Mouse (Mus musculus) ovary, postnatal 10 days (tissue): ENCODE data around the gene Nsun5.
"Not testable (repeated sequence)": the region's sequence is repeated elsewhere in the genome, so short reads cannot be mapped to it uniquely, and the experiment has no call there.

Experiments
- DNase-seq: peaks from one replicate; pipeline ENCODE4 v3.0.0; 2022; ENCODE audit warnings: low spot score

Nsun5 gene

GRCm38 (mm10) chr5:135369787-135370654 is at the start of gene Nsun5:
Gene Nsun5 (plus strand): TSS chr5:135369953.
- DNase-seq, result peak; percentile 86

GRCm38 (mm10) chr5:135322197-135322596 is 47.6 kb upstream of the Nsun5 start:
- no peak for DNase-seq

- no peak for DNase-seq
These were observed 43.6 kb upstream of the Nsun5 start for GRCm38 (mm10) chr5:135326121-135326659.

- no peak for DNase-seq
These were observed 40.3 kb upstream of the Nsun5 start for GRCm38 (mm10) chr5:135329471-135329870.

GRCm38 (mm10) chr5:135330201-135330600 is 39.6 kb upstream of the Nsun5 start:
- no peak for DNase-seq

- no peak for DNase-seq
These were observed 38.6 kb upstream of the Nsun5 start for GRCm38 (mm10) chr5:135331161-135331560.

GRCm38 (mm10) chr5:135337575-135337974 is 32.2 kb upstream of the Nsun5 start:
- no peak for DNase-seq

GRCm38 (mm10) chr5:135345989-135346388 is 23.8 kb upstream of the Nsun5 start:
- DNase-seq, result no peak

GRCm38 (mm10) chr5:135346430-135346829 is 23.3 kb upstream of the Nsun5 start:
- DNase-seq, result no peak

- DNase-seq, result no peak
These were observed 22.2 kb upstream of the Nsun5 start for GRCm38 (mm10) chr5:135347511-135348011.

GRCm38 (mm10) chr5:135349862-135350261 is 19.9 kb upstream of the Nsun5 start, which contains the start of gene Fkbp6:
Gene Fkbp6 (minus strand): TSS chr5:135350044.
- no peak for DNase-seq

- DNase-seq, result no peak
These were observed 18.1 kb upstream of the Nsun5 start for GRCm38 (mm10) chr5:135351606-135352005.

- DNase-seq, result no peak
These were observed 16.8 kb upstream of the Nsun5 start, which contains the start of gene Trim50 for GRCm38 (mm10) chr5:135352995-135353394. Gene Trim50 (plus strand): TSS chr5:135353295.

- DNase-seq, result no peak
These were observed 16.2 kb upstream of the Nsun5 start for GRCm38 (mm10) chr5:135353564-135353963.

GRCm38 (mm10) chr5:135356090-135356489 is 13.7 kb upstream of the Nsun5 start:
- DNase-seq, result no peak

GRCm38 (mm10) chr5:135357556-135357955 is 12.2 kb upstream of the Nsun5 start:
- no peak for DNase-seq

GRCm38 (mm10) chr5:135359772-135360171 is 10.0 kb upstream of the Nsun5 start:
- no peak for DNase-seq

GRCm38 (mm10) chr5:135362572-135362971 is 7.2 kb upstream of the Nsun5 start:
- no peak for DNase-seq

- no peak for DNase-seq
These were observed 6.2 kb upstream of the Nsun5 start for GRCm38 (mm10) chr5:135363540-135363939.

GRCm38 (mm10) chr5:135367841-135368240 is 1.9 kb upstream of the Nsun5 start:
- no peak for DNase-seq

- DNase-seq, result no peak
These were observed 1.4 kb upstream of the Nsun5 start for GRCm38 (mm10) chr5:135368312-135368711.

- DNase-seq, result not testable (repeated sequence)
These were observed 557 bp upstream of the Nsun5 start for GRCm38 (mm10) chr5:135369196-135369595.

GRCm38 (mm10) chr5:135371195-135371594 is 1.4 kb downstream of the Nsun5 start:
- no peak for DNase-seq
